Mouse (Mus musculus) testis, adult 2 months (tissue): Measurements from ENCODE around the gene Acnat1.

ENCODE experiments used
- CTCF ChIP-seq: fragments of 200-500 bp; IDR thresholded peaks from 2 replicates; pipeline ENCODE4 v1.5.1; 2012; ENCODE audit warnings: low read depth, mild to moderate bottlenecking, inconsistent platforms, low read length, moderate library complexity; ENCODE audit not compliant: control insufficient read depth, insufficient read depth, insufficient replicate concordance
- POLR2A ChIP-seq: fragments of 200-500 bp; IDR thresholded peaks from 2 replicates; pipeline ENCODE4 v1.6.1; 2012; ENCODE audit warnings: low read depth, mild to moderate bottlenecking, inconsistent platforms, low read length, moderate library complexity; ENCODE audit not compliant: control insufficient read depth

- TF ChIP-seq POLR2A (no peak), CTCF (no peak)
Observed at GRCm38 (mm10) chr4:49503563-49503962, 29.9 kb upstream of the Acnat1 start.
